Mouse (Mus musculus): ENCODE measurements at regions not wholly inside any gene's neighbourhood (a gene's known extent, or its start where the extent isn't known, plus 50 kb on each side); places are given as distances from the start of the nearest gene placed in this dataset.

GRCm38 (mm10) chr12:71778137-71778536, 52.7 kb upstream of the Daam1 start:
- DNase-seq (ENCODE audit: low read depth, low spot score): no peak

DNA sequence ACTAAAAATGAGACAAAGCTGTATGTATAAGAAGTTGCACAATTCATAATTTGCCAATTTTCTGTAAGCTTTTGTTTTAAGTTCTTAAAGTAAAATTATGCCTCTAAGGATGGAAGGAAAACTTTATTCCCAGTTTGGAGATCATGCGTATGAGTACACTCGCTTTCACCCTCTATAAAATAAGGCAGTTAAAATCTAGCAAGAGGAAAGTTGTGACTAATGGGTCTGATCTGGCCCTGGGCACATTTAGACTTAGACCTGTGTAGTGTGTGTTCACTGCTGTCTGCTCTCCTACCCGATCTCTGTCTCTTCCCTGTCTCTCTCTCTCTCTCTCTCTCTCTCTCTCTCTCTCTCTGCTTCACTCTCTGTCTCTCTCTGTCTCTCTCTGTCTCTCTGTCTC, 51.9 kb upstream of the Daam1 start:
- DNase-seq (ENCODE audit: low read depth, low spot score): no peak

GRCm38 (mm10) chr12:71779418-71779817, 51.5 kb upstream of the Daam1 start:
- no peak for DNase-seq (ENCODE audit: low read depth, low spot score)

All from 3T3-L1 (cell line).